Comparison of ENCODE assay signal across 11 mouse cellular contexts in the genomic region with DNA sequence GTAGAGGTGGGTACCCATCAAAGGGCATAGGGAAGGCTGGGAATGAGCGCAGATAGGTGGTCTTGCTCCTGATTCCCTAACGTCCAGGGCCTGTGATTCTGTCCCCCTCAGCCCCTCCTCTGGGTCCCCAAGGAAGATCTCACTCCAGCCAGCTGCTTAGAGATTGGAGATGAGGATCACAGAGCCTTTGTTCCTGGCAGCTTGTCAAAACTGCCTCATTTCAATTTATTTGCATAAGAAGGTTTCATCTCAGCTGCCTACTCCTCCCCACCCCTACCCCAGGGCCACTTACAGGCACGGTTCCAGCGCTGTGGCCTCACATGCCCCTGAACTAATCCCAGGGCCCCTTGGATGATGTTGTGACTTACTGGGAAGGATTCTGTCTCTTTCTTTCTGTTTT. TPM values are rescaled to one million over a fixed set of nuclear protein-coding genes. Genes with fewer than 3 reads are reported as not detected.
DNase-seq lines count a peak whose midpoint lies in the region; TF ChIP-seq lines count a peak whose summit lies in the region.
"Had no signal": no experiment of that assay in that cellular context is flagged by ENCODE, and none has a peak within 500 bp of the region (broad histone marks: within the 10 kb centered on the region; RNA-seq: fewer than 3 reads in every experiment).

No protein-coding gene starts in this region.

- no peaks in the 10 kb centered on the region for H3K36me3 ChIP-seq in heart, embryonic 10.5 days
- no peaks in the 10 kb centered on the region for H3K36me3 ChIP-seq in CH12.LX (replicated peaks in 1 of 2; ENCODE audit: control insufficient read depth in 1 of 2, insufficient read depth in 1 of 2, low read length in 1 of 2)
- H3K36me3 ChIP-seq: G1E had no signal

- no peak for TF ChIP-seq CTCF in CH12.LX (conservative IDR thresholded peaks at IDR 0.05 in 1 of 2, IDR thresholded peaks at IDR 0.05 in 1 of 2; ENCODE audit: low read depth in 2 of 2, low read length in 2 of 2)
- no peak for TF ChIP-seq CTCF in brain, embryonic 14.5 days (IDR thresholded peaks at IDR 0.05; ENCODE audit: borderline replicate concordance, extremely low read depth, insufficient read depth, insufficient read length)

- TF ChIP-seq RAD21 in CH12.LX (IDR thresholded peaks at IDR 0.05; ENCODE audit: low read depth, low read length), result no peak

- no peak overlapping the region for H3K4me2 ChIP-seq in CH12.LX (ENCODE audit: insufficient read depth, low read depth, poor library complexity, severe bottlenecking)

- H3K4me1 ChIP-seq in heart, embryonic 10.5 days, result peaks cover 50% of the 10 kb centered on the region
- H3K4me1 ChIP-seq in CH12.LX (ENCODE audit: control insufficient read depth in 1 of 2, insufficient read depth in 2 of 2), result peaks cover 2 to 13% of the 10 kb centered on the region in 2 experiments; a peak in 3 of 4 replicates

- dilution Hi-C loops in CH12.LX (cut with MboI; ENCODE audit: extremely low pct_ligation_motif_present, extremely low pct_unique_long_range_greater_than_20kb, low sequenced_read_pairs), result no loop called here

- H3K27ac ChIP-seq in heart, embryonic 10.5 days, result peak overlapping the region; percentile 29; the same call in 1 of the 2 replicates
- no peak overlapping the region for H3K27ac ChIP-seq in CH12.LX (ENCODE audit: insufficient read depth, low read depth)
- H3K27ac ChIP-seq: heart, adult 2 months had no signal

- peaks cover 52% of the 10 kb centered on the region for H3K27me3 ChIP-seq in heart, embryonic 10.5 days (ENCODE audit: insufficient read depth, poor library complexity, severe bottlenecking)
- H3K27me3 ChIP-seq in CH12.LX (replicated peaks), result peaks cover 73% of the 10 kb centered on the region

- H3K9ac ChIP-seq in CH12.LX (ENCODE audit: insufficient read depth, low read depth), result no peak overlapping the region

- no peak for TF ChIP-seq POLR2A in CH12.LX (IDR thresholded peaks at IDR 0.05; ENCODE audit: low read depth, low read length)
- TF ChIP-seq POLR2A in brain, embryonic 14.5 days (IDR thresholded peaks at IDR 0.05; ENCODE audit: borderline replicate concordance, extremely low read depth, insufficient read depth, insufficient read length, poor library complexity, severe bottlenecking), result no peak

- in situ Hi-C loops in CH12.LX (cut with MboI; ENCODE audit: low pct_ligation_motif_present, low pct_unique_long_range_greater_than_20kb, low sequenced_read_pairs), result no loop called here

- 34% methylated on average over 4 of the region's 4 CpGs for WGBS in heart, embryonic 10.5 days

- intact Hi-C loops in left cerebral cortex, postnatal 4 days (cut with DNase I), result no loop called here

- no peaks in the 10 kb centered on the region for H3K9me3 ChIP-seq in heart, embryonic 10.5 days
- no peaks in the 10 kb centered on the region for H3K9me3 ChIP-seq in CH12.LX (replicated peaks; ENCODE audit: low read length)
- H3K9me3 ChIP-seq: G1E had no signal

- DNase-seq in heart, embryonic 10.5 days (ENCODE audit: low spot score), result no peak
- DNase-seq in heart, postnatal 4 days, result no peak
- no peak for DNase-seq in CH12.LX (ENCODE audit: extremely low read depth)
- peak; percentile 95 for DNase-seq in brain, embryonic 14.5 days (ENCODE audit: low read depth)
- peak; percentile 84 for DNase-seq in left cerebral cortex, postnatal 4 days
- DNase-seq in T-cell, adult 2 months (ENCODE audit: low spot score), result no peak
- no peak for DNase-seq in cerebellum, postnatal 36 days
- no peak for DNase-seq in heart, adult 8-10 months (ENCODE audit: low spot score)
- DNase-seq: heart, adult 2 months; thymus, adult 2 months had no signal

- no peak overlapping the region for H3K4me3 ChIP-seq in heart, embryonic 10.5 days
- H3K4me3 ChIP-seq in CH12.LX (replicated peaks in 1 of 3; ENCODE audit: low read depth in 2 of 3, low read length in 2 of 3, poor library complexity in 1 of 3), result no peak overlapping the region
- H3K4me3 ChIP-seq: heart, adult 2 months had no signal

- no peak for TF ChIP-seq EP300 in CH12.LX (IDR thresholded peaks at IDR 0.05; ENCODE audit: low read length)

- H3K79me2 ChIP-seq in CH12.LX (replicated peaks; ENCODE audit: control insufficient read depth, extremely low read depth, insufficient read depth, poor library complexity, severe bottlenecking), result no peaks in the 10 kb centered on the region

TF ChIP-seq in CH12.LX, 34 proteins besides CTCF, POLR2A, EP300 and RAD21:
- TF ChIP-seq MAFK (IDR thresholded peaks at IDR 0.05; ENCODE audit: insufficient replicate concordance, low read length) (no peak), BHLHE40 (IDR thresholded peaks at IDR 0.05; ENCODE audit: low read depth, low read length) (peak; percentile 61)

RNA-seq across cellular contexts. Expression of gene Lingo1, which starts 33.9 kb away (rescaled TPM):
- 0.92 and 2.3 TPM in 2 replicates for polyA plus RNA-seq in heart, embryonic 10.5 days (2016; fragmentation: Nextera tagmentation; extraction: Ambion mirVana)
- total RNA-seq in heart, postnatal 4 days (2021), result 1 to 10 TPM; 2.9 to 3.0 TPM
- not detected in 2 replicates for total RNA-seq in CH12.LX (2012; rRNA removed)
- not detected in 2 replicates for total RNA-seq in CH12.LX (2014; rRNA removed)
- not detected in 2 replicates for polyA plus RNA-seq in CH12.LX (2012; ENCODE audit: insufficient read length, low read depth)
- 143 and 205 TPM in 2 replicates for polyA plus RNA-seq in brain, embryonic 14.5 days (2012; rRNA removed)
- 100 to 1,000 TPM; 224 to 247 TPM for total RNA-seq in left cerebral cortex, postnatal 4 days (2021)
- 1 to 10 TPM; 1.0 to 1.7 (median 1.2) TPM for total RNA-seq in heart, adult 8-10 months (2022)
- polyA plus RNA-seq: G1E had no signal

RNA-seq across cellular contexts. Expression of gene Odf3l1, which starts 34.3 kb away (rescaled TPM):
- polyA plus RNA-seq in heart, embryonic 10.5 days (2016; fragmentation: Nextera tagmentation; extraction: Ambion mirVana), result 0.64 and 1.4 TPM in 2 replicates
- total RNA-seq in heart, postnatal 4 days (2021), result under 1 TPM in 1 of 2 experiments, not detected in 1; 0.43 TPM
- total RNA-seq in CH12.LX (2012; rRNA removed) (not detected in 2 replicates), CH12.LX (2014; rRNA removed) (not detected in 2 replicates)
- polyA plus RNA-seq in CH12.LX (2012; ENCODE audit: insufficient read length, low read depth), result not detected in 2 replicates
- polyA plus RNA-seq in brain, embryonic 14.5 days (2012; rRNA removed), result 0.14 and 0.18 TPM in 2 replicates
- total RNA-seq in left cerebral cortex, postnatal 4 days (2021), result not detected
- total RNA-seq in heart, adult 8-10 months (2022), result not detected
- total RNA-seq: G1E; heart, adult 2 months had no signal
- polyA plus RNA-seq: G1E had no signal

RNA-seq across cellular contexts. Expression of gene Cspg4, which starts 34.7 kb away (rescaled TPM):
- 22.5 and 39.4 TPM in 2 replicates for polyA plus RNA-seq in heart, embryonic 10.5 days (2016; fragmentation: Nextera tagmentation; extraction: Ambion mirVana)
- 10 to 100 TPM; 55.6 to 56.6 TPM for total RNA-seq in heart, postnatal 4 days (2021)
- total RNA-seq in CH12.LX (2012; rRNA removed), result 0.04 and 0.08 TPM in 2 replicates
- 0.08 TPM in 1 of 2 replicates, not detected in the other for total RNA-seq in CH12.LX (2014; rRNA removed)
- polyA plus RNA-seq in CH12.LX (2012; ENCODE audit: insufficient read length, low read depth), result 0.06 TPM in 1 of 2 replicates, not detected in the other
- 4.4 and 8.2 TPM in 2 replicates for polyA plus RNA-seq in brain, embryonic 14.5 days (2012; rRNA removed)
- total RNA-seq in left cerebral cortex, postnatal 4 days (2021), result 10 to 100 TPM; 21.8 to 23.7 TPM
- total RNA-seq in heart, adult 8-10 months (2022), result 10 to 100 TPM in 3 of 4 experiments, 1 to 10 TPM in 1; 9.4 to 14.7 (median 10.7) TPM
- polyA plus RNA-seq: G1E had no signal

Comparison
In these comparisons a context has a peak if more than half of its experiments do, and no peak if none do; other contexts are left out.
1. DNase-seq: peak in brain, embryonic 14.5 days (single experiment) and left cerebral cortex, postnatal 4 days (single experiment); none in heart, embryonic 10.5 days (single experiment), heart, postnatal 4 days (single experiment), CH12.LX (single experiment), T-cell, adult 2 months (single experiment), cerebellum, postnatal 36 days (0 of 2) and heart, adult 8-10 months (single experiment).
2. RNA of gene Lingo1, which starts 33.9 kb away (total RNA-seq): 224 to 247 TPM in left cerebral cortex, postnatal 4 days; 2.9 to 3.0 TPM in heart, postnatal 4 days, 1.0 to 1.7 TPM in heart, adult 8-10 months and not detected in CH12.LX; every median in the first group is over 10 times any median in the second.
3. RNA of gene Cspg4, which starts 34.7 kb away (total RNA-seq): 55.6 to 56.6 TPM in heart, postnatal 4 days, 21.8 to 23.7 TPM in left cerebral cortex, postnatal 4 days and 9.4 to 14.7 TPM in heart, adult 8-10 months; 0.04 to 0.08 TPM in CH12.LX; every median in the first group is over 4 times any median in the second.